Mouse (Mus musculus): ENCODE data around the gene Slc39a13.
"Not testable (repeated sequence)": the region's sequence is repeated elsewhere in the genome, so short reads cannot be mapped to it uniquely, and the experiment has no call there.

Gene Slc39a13

DNA sequence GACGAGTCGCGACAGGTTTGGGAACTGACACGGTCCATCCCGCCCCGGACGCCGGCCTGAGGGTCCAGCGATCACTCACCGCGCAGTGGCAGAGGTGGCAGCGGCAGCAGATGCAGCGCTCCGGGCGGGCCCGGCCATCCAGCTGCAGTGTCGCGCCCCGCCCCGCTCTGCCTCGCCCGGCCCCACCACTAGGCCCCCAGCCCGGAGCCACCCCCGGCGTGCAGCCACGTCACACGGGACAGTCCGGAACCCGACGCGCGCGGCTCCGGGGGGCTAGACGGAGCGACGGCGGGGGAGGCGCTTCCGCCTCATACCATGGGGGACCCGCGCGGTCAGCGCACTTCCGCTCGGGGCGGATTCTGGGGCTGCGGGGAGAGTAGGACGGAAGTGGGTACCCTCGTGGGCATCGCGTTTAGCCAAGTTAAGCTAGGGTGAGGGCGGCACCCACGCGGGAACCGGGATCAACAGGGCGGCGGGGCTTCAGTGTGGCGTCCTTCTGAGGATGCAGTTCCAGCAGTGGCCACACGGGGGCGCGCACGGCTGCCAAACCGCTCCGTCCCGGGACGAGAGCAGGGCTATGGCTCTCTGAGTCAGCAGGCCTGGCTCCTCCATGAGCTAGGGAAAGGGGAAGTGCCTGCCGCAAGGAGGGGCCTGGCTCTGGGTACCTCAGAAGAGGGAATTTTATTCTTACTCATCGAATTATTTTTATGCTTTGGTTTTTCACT, at the start of gene Slc39a13:
TSS of gene Slc39a13 (minus strand) at position 342 of the 725 bp plus-strand sequence.
- peak; percentile 96 for DNase-seq (ENCODE audit: low read depth)

DNA sequence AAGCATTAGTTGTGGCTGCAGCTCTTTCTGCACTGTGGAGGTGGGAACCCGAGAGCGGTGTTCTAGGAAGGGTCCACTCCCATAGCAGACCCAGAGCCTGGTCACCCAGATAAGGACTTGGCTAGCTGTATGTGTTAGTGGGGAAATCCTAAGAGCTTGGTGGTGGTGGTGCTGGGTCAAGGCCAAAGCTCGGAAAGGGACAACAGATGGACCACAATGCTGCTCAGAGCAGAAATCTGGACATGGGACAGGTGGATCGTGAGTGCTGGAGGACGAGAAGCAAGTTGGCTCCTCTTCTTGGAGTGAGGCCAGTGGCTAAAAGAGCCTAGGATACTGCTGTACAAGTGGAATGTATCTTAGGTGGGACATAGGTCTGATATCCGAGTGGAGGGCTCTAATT, 49.3 kb upstream of the Slc39a13 start:
- DNase-seq (ENCODE audit: low read depth) = no peak

DNA sequence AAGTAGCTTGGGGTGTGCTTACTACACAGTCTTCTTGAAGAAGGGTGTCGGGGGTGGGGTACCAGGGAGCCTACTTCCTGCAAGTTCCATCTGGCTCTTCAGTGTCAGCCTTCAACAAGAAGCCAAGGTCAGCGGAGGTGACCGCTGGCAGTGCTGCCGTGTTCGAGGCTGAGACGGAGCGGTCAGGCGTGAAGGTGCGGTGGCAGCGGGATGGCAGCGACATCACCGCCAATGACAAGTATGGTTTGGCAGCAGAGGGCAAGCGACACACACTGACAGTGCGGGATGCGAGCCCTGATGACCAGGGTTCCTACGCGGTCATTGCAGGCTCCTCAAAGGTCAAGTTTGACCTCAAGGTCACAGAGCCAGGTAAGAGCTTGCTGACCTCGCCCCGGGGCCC, 48.8 kb upstream of the Slc39a13 start:
- no peak for DNase-seq (ENCODE audit: low read depth)

DNA sequence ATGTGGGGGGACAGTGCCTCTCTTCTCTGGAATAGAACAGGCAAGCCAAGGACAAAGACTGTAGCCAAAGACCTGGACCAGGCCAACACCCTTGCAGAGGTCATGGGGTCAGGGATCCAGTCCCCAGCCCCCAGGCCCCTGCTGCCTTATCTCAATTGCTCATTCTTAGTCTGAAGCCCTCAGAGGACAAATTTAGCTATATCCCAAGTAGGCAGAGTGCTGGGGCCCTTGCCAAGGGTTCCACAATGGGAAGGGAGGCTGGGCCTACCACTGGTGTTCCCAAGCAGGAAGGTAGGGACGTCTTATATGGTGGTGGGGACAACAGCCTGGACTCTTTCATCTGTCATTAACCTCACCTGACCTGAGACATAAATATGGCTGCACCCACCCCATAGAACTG, 48.4 kb upstream of the Slc39a13 start:
- no peak for DNase-seq (ENCODE audit: low read depth)

DNA sequence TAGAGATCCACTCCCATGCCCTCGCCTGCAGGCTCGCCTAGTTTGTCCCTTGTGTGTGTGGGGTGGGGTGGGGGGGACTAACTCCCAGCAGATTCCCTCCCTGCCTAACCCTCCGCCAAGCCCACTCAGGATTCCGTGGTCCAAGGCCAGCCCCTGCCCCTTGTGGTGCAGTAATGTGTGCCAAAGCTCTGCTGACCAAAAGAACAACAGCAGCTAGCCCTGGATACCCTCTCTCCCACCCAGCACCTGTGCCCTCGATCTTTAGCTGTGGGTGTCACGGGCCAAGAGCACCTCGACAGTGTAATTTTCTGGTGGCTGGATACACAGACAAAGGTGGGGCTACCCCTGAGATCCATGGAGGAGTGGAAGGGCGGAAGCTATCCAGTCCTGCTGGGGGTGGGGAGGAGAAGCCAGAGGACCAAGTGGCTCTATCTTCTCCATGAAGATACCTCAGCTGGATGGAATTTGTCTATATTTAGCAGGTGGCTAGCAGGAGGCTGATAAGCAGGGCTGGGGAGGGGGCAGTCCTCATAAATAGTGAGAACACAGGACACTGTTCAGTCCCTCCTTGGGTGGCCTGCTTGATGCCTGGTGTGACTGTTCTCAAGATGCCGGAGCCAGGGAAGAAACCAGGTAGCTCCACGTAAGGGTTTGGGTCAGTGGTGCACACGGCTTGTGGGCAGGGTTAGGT, 47.5 kb upstream of the Slc39a13 start, which contains the start of gene Mybpc3:
TSS of gene Mybpc3 (plus strand) at position 560 of the 691 bp plus-strand sequence.
- DNase-seq (ENCODE audit: low read depth) = no peak

DNA sequence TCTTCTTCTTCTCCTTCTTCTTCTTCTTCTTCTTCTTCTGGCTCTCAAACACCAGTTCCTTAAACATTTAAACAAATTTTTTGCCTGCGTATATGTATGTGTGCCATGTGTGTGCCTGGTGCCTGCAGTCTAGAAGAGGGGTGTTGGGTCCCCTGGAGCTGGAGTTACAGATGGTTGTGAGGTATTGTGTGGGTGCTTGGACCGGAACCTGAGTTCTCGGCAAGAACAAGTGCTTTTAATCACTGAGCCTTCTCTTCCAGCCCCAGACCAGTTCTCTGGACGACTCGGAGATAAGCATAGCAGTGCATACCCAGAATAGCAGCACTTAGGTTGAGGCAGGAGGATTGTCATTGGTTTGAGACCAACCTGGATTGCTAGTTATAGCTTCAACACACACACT, 46.6 kb upstream of the Slc39a13 start:
- DNase-seq (ENCODE audit: low read depth) = no peak

DNA sequence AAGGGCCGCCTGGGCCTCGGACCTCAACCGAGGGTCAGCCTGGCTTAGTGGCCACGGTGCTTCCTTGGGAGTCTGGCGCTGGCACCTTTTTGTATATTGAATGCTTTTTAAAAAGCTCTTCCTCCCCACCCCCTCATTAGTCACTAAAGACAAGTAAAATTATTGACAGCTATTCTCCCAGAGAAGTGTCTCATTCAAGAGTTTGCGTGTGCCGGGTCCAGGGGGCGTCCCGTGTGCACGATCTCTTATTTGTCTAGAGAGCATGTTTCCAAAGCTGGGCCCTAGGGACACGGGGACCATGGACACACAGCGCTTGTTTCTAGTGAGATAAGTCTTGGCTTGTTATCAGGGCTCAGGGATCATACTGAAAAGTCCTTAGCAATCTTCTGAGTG, 45.4 kb upstream of the Slc39a13 start:
- DNase-seq (ENCODE audit: low read depth) = no peak

DNA sequence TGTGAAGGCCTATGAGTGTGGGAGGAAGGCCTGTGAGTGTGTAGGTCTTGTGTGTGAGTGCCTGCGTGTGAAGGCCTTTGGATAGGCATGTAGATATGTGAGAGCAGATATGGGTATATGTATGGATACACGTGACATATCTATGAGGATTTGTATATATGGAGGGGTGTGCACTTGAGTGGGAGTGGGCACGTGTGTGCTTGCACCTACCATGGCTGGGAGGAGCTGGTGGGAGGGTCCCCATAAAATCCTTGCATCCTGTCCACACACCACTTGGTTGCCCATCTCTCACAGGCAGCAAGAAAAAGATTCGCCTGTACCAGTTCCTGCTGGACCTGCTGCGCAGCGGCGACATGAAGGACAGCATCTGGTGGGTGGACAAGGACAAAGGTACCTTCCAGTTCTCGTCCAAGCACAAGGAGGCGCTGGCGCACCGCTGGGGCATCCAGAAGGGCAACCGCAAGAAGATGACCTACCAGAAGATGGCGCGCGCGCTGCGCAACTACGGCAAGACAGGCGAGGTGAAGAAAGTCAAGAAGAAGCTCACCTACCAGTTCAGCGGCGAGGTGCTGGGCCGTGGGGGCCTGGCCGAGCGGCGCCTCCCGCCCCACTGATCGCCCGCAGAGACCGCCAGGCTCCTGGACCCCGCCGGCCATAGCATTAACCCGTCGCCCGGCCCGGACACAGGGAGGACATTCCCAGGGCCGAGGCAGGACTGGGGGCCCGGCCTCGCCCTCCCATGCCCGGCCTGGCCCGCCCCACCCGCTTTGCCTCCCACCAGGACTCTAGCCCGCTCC, 44.8 kb upstream of the Slc39a13 start:
- DNase-seq (ENCODE audit: low read depth) = peak; percentile 65

DNA sequence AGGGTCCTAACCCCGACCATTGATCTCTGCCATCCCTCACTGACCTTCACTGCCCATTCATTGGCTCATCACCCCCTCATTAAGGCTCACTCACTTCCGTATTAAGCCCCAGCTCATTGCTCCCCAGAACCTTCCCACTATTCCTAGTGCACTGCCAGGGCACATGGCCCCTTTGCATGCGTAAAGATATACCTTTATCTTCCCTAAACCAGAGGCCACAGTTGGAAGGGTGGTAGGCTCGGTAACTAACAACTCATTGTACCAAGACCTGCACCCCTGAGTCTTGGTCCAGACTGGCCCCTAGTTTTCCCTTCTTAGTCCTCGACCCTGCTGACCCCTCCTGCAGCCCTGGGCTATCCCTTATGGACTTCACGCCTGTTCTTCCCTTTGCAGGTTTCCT, 43.6 kb upstream of the Slc39a13 start:
- no peak for DNase-seq (ENCODE audit: low read depth)

DNA sequence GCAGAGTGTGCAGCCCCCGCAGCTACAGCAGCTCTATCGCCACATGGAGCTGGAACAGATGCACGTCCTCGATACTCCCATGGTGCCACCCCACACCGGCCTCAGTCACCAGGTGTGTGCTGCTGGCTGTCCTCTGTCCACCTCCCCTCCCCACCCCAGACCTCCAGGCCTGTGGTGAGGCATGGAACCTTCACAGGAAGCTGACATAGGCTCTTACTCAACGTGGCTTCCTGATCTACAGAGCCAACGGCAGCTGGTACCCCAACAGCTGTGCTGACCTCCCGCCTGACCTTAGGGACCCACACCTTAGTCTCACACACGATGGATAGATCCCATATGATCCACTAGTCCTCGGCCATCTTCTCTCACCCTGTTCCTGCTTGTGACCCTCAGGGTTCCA, 43.1 kb upstream of the Slc39a13 start:
- DNase-seq (ENCODE audit: low read depth) = no peak

DNA sequence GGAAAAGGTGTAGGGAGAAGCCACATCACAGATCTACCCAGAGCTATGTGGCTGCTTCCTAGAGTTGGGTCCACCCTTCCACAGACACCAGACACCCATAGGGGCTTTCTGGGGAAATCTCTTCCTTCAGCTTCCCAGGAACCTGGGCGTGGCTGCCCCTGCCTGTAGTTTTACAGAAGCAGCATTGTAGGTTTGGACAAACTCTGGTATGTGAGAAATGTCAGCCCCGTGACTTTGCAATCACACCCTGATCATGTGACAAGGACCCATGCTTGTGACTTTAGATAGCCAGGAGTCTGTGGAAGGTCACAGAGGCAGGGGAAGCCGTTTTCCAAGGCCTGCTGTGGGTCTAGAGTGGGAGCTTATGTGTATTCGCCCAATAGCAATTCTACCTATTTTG, 42.3 kb upstream of the Slc39a13 start:
- no peak for DNase-seq (ENCODE audit: low read depth)

DNA sequence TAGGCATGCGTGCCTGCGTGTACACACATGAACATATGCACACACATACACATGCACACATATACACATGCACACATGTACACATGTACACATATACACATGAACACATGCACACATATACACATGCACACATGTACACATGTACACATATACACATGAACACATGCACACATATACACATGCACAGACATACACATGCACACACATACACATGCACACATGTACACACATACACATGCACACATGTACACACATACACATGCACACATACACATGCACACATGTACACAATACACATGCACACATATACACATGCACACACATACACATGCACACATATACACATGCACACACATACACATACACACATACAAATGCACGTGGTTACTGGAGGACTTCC, 41.6 kb upstream of the Slc39a13 start:
- not testable (repeated sequence) for DNase-seq (ENCODE audit: low read depth)

DNA sequence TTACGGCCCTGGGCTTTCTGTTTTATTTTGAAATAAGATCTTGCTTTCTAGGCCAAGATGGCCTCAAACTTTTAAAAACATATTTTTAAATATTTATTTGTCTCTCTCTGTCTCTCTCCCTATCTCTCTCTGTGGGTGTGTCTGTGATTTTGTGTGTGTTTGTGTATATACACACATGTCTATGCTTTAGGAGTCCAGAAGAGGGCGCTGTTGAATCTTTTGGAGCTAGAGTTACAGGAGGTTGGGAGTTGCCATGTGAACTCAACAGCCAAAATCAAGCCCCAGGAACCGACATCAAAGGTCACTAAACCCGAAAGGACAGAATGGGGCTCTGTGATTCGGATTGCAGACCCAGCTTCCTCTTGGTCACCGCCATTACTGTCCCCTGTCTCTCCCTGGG, 40.2 kb upstream of the Slc39a13 start:
- peak; percentile 34 for DNase-seq (ENCODE audit: low read depth)

DNA sequence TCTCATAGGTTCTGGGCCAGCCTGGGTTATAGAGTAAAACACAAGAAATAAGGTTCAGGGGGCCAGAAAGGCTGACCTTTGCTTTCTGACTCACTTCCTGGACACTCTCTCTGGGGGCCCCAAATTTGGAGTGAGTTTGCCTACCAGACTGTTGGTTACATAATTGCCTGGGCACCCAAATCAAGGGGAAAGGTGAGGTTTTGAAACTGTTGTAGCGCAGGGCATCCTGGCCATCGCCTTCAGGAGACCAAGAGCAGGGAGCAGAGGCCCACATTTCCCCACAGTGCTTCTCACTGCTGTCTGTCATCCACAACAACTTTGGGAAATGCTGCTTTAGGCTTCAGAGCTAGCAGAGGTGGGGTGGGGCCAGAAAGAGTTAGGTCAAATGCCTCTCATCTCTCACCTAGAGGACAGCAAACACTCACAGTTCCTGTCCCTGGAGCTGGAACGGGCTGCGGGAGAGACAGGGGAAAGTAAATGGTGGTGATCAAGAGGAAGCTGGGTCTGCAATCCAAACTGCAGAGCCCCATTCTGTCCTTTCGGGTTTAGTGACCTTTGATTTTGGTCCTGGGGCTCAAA, 39.7 kb upstream of the Slc39a13 start:
- DNase-seq (ENCODE audit: low read depth) = no peak

DNA sequence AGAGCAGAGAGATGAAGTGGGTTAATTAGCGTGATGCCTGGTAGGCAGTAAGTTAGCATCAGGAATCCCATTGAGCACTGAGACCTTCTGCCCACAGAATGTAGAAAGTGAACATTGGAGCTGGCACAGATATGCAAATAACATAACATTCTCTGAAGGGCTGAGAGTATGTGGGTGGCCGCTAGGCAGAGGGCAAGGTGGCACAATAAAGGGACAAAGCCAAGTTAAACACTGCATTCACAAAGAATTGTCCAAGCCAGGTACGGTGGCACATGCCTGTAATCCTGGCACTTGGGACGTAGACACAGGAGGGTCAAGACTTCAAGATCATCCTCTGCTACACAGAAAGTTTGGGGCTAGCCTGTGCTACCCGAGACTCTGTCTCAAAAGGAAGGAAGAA, 39.0 kb upstream of the Slc39a13 start:
- DNase-seq (ENCODE audit: low read depth) = no peak

DNA sequence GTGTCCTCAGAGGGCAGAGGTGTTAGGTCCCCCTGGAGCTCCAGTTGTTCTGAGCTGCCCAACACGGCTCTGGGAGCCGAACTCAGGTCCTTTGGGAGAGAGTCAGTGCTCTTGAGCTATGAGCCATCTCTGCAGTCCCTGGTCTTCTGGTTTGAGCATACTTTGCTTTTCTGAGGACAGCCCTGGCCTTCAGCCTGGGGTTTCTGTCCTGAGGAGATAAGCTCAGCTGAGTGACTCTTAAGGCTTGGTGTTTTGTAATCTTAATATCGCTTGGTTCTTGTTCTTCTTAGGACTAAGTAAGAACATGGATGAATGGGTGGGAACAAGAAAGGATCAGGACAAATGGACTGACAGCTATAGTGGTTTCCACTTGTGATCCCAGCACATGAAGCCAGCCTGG, 37.9 kb upstream of the Slc39a13 start:
- DNase-seq (ENCODE audit: low read depth) = no peak

DNA sequence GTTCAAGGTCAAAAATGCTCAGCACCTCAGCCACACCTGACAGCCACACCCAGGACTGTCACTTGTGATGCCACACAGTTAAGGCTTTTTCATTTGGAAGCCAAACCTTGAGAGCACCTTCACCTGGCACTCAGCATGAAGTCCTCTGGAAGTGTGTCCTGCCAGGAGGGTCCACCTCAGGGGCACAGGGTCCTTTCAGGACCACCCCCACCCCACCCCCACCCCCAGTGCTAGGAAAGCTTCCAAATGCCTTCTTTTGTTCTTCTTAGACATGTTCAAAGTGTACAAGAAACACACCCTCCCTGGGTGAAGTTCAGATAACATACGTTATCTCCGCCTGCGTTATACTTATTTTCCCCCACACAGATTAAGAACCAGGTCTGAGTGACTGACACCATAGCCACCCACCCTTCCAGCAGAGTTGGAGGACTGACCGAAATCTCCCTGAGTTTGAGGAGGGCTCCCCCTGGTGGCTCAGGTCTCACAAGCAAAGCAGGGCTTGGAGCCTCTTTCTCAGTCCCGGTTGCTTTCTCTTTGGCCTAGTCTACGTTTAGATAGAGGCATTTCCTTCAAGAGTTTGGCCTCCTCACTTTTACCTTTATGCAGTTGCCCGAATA, 31.0 kb upstream of the Slc39a13 start:
- DNase-seq (ENCODE audit: low read depth) = peak; percentile 95

DNA sequence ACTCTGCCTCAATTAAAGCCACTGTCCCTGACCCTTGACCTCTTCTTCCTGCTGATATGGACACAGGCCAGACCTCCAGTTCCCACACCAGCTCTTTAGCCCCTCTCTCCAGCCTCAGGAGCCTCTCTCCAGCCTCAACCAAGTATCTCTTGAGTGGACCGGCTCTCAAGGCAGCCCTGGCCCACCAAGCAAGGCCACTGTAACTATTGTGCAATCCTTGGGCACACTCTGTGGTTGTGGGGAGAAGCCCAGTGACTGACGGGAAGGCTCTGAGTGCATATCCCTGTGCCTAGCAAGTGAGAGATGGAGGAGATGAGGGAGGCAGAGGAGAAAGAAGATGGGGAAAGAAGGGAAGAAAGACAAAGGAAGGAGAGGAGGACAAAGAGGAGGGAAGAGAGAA, 27.9 kb upstream of the Slc39a13 start:
- no peak for DNase-seq (ENCODE audit: low read depth)

DNA sequence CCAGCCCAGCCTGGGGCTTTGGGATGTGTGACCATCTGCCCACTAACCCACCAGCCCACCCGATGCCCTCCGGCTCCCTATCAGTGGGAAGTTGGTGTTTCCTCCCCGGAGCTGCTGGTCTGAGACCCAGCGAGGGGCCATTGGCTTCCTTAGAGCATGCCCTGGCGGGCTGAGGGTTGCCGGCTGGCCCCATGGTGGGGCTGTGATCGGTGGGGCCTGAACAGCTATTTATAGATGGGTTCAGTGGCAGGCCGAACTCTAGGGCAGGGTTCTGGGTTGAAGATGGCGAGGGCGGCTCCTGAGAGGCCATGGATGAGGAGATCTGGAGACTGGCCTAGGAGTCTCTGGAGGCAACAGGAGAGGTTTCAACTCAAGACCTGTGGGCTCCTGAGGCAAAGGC, 26.8 kb upstream of the Slc39a13 start:
- no peak for DNase-seq (ENCODE audit: low read depth)

DNA sequence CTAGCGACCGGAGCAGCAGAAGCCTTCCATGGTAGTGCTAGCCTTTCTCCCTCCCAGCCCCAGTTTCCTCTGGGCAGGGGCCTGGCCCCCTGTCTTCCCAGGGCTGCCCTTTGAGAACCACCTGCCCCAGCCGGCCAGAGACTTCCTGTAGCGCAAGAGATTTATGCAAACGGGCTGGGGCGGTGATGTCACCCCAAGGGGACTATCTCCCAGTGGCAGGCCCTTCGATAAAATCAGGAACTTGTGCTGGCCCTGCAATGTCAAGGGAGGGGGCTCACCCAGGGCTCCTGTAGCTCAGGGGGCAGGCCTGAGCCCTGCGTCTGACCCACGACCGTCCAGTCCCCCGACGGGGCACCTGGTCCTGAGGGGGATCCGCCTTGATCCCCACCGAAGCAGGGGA, 26.3 kb upstream of the Slc39a13 start:
- DNase-seq (ENCODE audit: low read depth) = no peak

DNA sequence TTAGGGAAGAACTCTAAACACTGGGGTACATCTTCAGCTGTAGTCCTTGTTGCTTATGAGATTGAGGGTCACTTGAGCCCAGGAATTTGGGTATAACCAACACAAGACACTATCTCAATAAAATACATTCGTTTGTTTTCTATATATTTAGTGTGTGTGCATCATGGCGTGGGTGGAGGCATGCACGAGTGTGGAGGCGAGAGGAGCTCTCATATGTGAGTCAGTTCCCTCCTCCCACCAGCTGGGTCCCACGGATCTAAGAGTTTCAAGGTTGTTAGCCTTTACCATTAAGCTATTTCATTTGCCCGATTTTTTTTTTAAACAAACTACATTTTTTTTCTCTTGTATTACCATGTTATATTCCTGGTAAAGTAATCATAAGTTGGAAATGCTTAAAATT, 20.6 kb upstream of the Slc39a13 start:
- DNase-seq (ENCODE audit: low read depth) = peak; percentile 29

DNA sequence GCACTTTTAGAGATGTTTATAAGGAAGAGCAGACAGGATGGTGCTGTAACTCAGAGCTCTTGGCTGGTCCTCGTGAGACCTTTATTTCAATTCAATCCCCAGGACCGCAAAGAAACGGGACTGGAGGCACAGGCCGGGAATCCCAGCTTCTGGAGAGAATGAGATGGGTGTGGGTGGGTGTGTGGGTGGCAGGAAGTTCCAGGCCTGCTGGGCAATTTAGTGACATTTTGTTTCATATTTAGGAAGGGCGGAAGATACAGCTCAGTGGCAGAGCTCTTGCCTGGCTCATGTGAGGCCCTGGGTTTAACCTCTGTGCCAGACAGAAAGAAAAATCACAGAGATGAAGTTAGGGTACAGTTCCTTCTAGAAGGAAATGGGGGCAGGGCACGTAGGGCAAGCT, 20.0 kb upstream of the Slc39a13 start:
- no peak for DNase-seq (ENCODE audit: low read depth)

All from induced T-regulatory cell, adult 2 months (primary cell).